Mouse (Mus musculus) lung, embryonic 15.5 days (tissue): ENCODE measurements around the gene Duoxa1. TPM values are rescaled to one million over a fixed set of nuclear protein-coding genes. Genes with fewer than 3 reads are reported as not detected.
A peak's percentile ranks its signal among the peaks of the same experiment; 100 is the strongest.
"Not testable (repeated sequence)": the region's sequence is repeated elsewhere in the genome, so short reads cannot be mapped to it uniquely, and the experiment has no call there.

ENCODE experiments used
- ATAC-seq: fragments of 200-750 bp; cut with Nextera tagmentation; 2 replicates; pipeline ENCODE4 v1.8.0; 2017; ENCODE audit warnings: moderate number of reproducible peaks, borderline replicate concordance; ENCODE audit not compliant: low FRiP score, low TSS enrichment; ENCODE audit errors: extremely low read depth
- H3K27ac ChIP-seq: fragments of 300-500 bp; sonication (generic); 2 replicates; pipeline ENCODE4 v1.5.1; 2015; ENCODE audit warnings: moderate library complexity, mild to moderate bottlenecking, inconsistent platforms
- H3K27me3 ChIP-seq: fragments of 300-500 bp; sonication (generic); 2 replicates; pipeline ENCODE4 v1.6.1; 2015; ENCODE audit warnings: inconsistent platforms
- H3K36me3 ChIP-seq: fragments of 300-500 bp; sonication (generic); 2 replicates; pipeline ENCODE4 v1.6.1; 2015; ENCODE audit warnings: inconsistent platforms
- H3K4me1 ChIP-seq: fragments of 300-500 bp; sonication (generic); 2 replicates; pipeline ENCODE4 v1.6.1; 2015; ENCODE audit warnings: inconsistent platforms
- H3K4me2 ChIP-seq: fragments of 300-500 bp; sonication (generic); 2 replicates; pipeline ENCODE4 v1.6.1; 2015; ENCODE audit warnings: inconsistent platforms, mild to moderate bottlenecking, moderate library complexity
- H3K4me3 ChIP-seq: fragments of 300-500 bp; sonication (generic); 2 replicates; pipeline ENCODE4 v1.5.1; 2015; ENCODE audit warnings: mild to moderate bottlenecking, inconsistent platforms
- H3K9ac ChIP-seq: fragments of 300-500 bp; sonication (generic); 2 replicates; pipeline ENCODE4 v1.6.1; 2015; ENCODE audit warnings: inconsistent platforms
- H3K9me3 ChIP-seq: fragments of 300-500 bp; sonication (generic); 2 replicates; pipeline ENCODE4 v1.6.1; 2016; ENCODE audit warnings: inconsistent platforms
- WGBS: fragments of 180-500 bp; shearing (Covaris S2); methylation state at CpG from one replicate; pipeline ENCODE4 v1.1.7; 2015; 5-methylcytosine and 5-hydroxymethylcytosine counted together
- polyA plus RNA-seq: library from polyadenylated mRNA; unstranded; fragments of >200 nt; fragmentation: Nextera tagmentation; extraction: Ambion mirVana; gene quantifications from 2 replicates; pipeline ENCODE4 v1.2.1, GENCODE M21; 2015

Duoxa1 gene
- polyA plus RNA-seq, 1 experiment from 2014 or later = 0.35 TPM

DNA sequence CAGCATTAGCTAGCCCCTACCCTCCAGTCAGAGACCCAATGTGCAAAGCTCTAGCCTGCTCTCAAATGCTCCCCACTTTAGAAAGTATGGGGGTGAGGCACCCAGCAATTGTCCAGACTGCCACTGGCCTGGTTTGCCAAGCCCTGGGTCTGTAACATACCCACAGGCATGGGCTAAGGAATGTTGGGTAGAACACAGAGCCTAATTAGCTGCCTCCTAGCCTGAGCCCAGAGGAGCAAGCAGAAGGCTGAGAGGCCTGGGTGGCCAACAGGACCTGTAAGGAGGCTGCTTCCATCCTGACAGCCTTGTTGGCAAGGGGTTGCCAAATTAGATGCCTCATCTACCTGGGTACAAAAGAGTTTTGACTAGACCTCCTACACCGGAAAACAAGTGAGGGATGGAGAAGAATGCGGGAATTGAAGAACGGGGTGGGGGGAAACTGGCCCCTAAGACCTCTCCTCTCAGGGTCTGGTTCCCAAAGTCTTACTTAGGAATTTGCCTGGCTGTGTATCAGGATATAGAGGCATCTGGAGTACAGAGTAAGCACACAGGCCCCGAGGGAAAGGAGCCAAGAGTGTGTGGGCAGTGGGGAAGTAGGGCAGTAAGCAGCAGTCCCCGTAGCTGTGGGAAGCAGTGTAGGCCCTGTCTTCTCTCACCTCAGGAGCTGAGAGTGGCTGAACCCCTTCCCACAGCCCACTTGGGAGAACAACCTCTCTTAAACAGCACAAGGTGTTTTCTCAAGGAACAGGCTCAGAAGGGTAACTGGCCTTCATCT is 37.8 kb upstream of the Duoxa1 start:
- Histone ChIP-seq H3K27me3 (no peaks in the 10 kb centered on the region), H3K4me2 (no peak overlapping the region), H3K36me3 (0 out of 2 replicates have a peak, but pooled peaks cover 2% of the 10 kb centered on the region), H3K9me3 (no peaks in the 10 kb centered on the region), H3K4me3 (no peak overlapping the region), H3K4me1 (peaks cover 26% of the 10 kb centered on the region), H3K27ac (peak overlapping the region; percentile 16; the same call in 1 of the 2 replicates), H3K9ac (no peak overlapping the region)
- ATAC-seq = no peak
- 60% methylated on average over 5 of the region's 5 CpGs for WGBS

DNA sequence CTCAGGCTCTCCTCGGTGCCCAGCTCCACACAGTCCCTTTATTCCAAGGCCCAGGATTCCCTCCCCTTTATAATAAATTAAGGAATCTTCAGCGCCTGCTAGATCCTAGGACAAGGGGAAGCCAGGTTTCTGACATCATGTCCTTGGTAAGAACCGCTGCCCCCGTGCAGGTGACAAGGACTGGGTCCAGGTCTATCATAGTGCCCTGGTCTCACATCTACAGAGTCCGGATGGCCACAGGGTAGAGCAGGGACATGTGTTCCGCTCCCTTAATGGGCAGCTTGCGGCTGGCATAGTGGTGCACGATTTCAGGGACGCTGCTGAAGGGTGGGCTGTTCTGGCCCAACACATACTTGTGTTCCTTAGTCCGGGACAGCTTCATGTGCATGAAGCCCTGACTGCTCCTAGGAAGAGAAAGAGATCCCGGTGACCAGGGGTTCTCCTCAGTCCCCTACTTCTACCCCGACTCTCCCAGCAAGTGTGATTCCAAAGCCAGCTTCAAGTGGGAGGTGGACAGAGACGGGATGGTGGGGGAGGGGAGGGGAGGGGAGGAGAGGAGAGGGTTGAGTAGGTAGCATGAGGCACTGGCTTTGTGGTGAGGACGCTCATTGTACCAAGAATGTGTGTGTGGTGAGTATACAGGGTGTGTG is 35.7 kb upstream of the Duoxa1 start:
- H3K27ac ChIP-seq = peak overlapping the region; percentile 99
- H3K4me2 ChIP-seq = peak overlapping the region; percentile 83
- H3K9me3 ChIP-seq = no peaks in the 10 kb centered on the region
- no peaks in the 10 kb centered on the region for H3K27me3 ChIP-seq
- 0 out of 2 replicates have a peak, but pooled peaks cover 2% of the 10 kb centered on the region for H3K36me3 ChIP-seq
- H3K4me3 ChIP-seq = peak overlapping the region; percentile 64
- peak; percentile 17; the same call in 1 of the 2 replicates for ATAC-seq
- WGBS = 7% methylated on average over 14 of the region's 14 CpGs
- peaks cover 26% of the 10 kb centered on the region for H3K4me1 ChIP-seq
- peak overlapping the region; percentile 88 for H3K9ac ChIP-seq

DNA sequence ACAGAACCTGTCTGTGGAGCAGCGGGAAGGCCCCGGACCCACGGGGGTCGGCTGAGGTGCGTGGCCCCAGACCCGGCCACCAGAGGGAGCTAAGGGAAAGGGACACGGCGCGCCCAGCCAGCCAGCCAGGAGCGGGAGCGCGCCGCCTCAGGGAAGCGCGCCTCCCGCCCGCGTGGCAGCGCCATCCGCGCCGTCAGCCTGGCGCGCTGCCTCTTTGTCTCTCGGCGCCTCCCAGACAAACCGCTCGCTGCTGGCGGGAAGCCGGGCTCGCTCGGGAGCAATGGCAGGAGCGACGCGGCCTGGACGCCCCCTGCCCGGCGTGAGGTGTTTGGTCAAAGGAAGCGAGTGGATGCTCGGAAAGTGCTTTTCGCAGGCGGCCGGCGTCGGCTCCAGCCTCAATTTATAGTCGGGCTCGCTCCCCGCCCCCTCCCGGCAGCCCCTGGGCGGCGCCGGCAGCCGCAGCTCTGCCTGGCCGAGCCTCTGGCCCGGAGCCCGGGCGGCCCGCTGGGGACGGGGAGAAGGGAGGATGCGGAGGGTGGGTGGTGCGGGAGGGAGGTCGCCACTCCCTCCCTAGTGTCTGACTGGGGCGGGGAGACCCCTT is 35.1 kb upstream of the Duoxa1 start:
- Histone ChIP-seq H3K27ac (peak overlapping the region; percentile 99), H3K36me3 (0 out of 2 replicates have a peak, but pooled peaks cover 2% of the 10 kb centered on the region), H3K9ac (peak overlapping the region; percentile 88), H3K4me3 (peak overlapping the region; percentile 64), H3K27me3 (no peaks in the 10 kb centered on the region), H3K4me2 (peak overlapping the region; percentile 83), H3K9me3 (no peaks in the 10 kb centered on the region), H3K4me1 (peaks cover 26% of the 10 kb centered on the region)
- ATAC-seq = peak; percentile 91
- WGBS = 1% methylated on average over 59 of the region's 63 CpGs

DNA sequence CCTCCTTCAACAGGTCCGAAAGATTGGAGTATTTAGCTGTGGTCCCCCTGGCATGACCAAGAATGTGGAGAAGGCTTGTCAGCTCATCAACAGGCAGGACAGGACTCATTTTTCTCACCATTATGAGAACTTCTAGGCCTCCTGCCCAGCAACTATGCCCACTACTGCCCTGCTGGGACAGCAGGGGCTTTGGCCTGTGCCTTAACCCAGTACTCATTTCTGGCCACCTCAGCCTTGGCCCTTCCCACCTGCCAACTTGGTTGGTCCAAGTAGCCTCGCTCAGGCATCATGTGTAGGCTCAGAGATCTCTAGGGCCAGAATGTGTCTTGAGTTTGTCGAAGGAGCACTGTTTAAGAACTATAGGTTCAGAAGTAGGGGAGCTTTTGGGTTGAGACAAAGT is 33.7 kb upstream of the Duoxa1 start:
- Histone ChIP-seq H3K4me3 (no peak overlapping the region), H3K9ac (no peak overlapping the region), H3K27ac (no peak overlapping the region), H3K27me3 (no peaks in the 10 kb centered on the region), H3K4me2 (no peak overlapping the region), H3K9me3 (no peaks in the 10 kb centered on the region), H3K4me1 (peaks cover 24% of the 10 kb centered on the region), H3K36me3 (no peaks in the 10 kb centered on the region)
- no peak for ATAC-seq
- 93% methylated on average over 3 of the region's 3 CpGs for WGBS

DNA sequence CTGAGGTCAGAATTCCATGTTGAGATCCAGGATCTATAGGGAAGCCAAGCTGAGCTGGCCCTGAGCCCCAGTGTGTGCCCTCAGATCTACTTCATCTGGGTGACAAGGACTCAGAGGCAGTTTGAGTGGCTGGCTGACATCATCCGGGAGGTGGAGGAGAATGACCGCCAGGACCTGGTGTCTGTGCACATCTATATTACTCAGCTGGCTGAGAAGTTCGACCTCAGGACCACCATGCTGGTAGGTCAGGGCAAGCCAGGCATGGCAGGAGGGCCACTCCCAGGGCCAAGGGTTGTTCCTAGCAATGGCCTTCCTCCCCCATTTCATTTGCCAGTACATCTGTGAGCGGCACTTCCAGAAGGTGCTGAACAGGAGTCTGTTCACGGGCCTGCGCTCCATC is 32.6 kb upstream of the Duoxa1 start:
- 85% methylated on average over 6 of the region's 6 CpGs for WGBS
- not testable (repeated sequence) for H3K36me3 ChIP-seq, H3K9me3 ChIP-seq, H3K9ac ChIP-seq, H3K4me3 ChIP-seq, H3K4me2 ChIP-seq, H3K27ac ChIP-seq, ATAC-seq, H3K27me3 ChIP-seq
- H3K4me1 ChIP-seq = peaks cover 16% of the 10 kb centered on the region

DNA sequence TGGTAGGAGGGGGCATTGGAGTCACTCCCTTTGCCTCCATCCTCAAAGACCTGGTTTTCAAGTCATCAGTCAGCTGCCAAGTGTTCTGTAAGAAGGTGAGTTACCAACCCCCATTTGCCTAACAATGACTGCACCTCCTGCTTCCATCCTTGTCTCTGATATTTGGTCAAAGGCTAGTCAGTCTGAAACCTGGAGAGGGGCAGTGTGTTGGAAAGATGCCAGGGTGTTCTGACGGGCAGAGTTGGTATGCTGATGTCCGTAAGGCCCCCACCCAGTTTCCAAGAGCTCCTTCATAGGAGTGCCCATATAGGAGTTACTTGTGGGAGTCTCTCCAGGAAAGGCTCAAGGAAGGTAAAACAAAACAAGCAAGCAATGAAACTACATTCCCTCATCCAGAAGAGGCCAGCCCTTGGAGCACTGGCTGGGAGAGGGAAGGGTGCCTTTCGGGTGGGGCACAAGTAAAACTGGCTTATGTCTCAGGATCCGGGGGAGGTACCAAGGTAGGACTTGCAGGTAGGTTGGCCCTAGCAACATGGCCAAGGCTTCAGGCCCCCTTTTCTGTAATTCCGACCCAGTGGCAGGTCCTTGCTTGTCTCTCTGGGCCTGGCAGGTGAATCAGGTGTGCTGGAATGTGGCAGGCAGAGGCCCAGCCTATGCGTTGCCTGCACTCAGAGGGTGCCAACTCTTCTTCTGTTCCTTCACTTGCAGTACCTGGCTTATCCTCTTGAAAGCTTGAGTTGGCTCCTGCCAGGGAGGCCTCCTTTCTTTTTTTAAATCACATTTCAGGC is 31.8 kb upstream of the Duoxa1 start:
- 68% methylated on average over 6 of the region's 6 CpGs for WGBS
- ATAC-seq = no peak
- Histone ChIP-seq H3K36me3 (no peaks in the 10 kb centered on the region), H3K27ac (peak overlapping the region; percentile 3; the same call in 1 of the 2 replicates), H3K4me3 (no peak overlapping the region), H3K9ac (no peak overlapping the region), H3K4me2 (no peak overlapping the region), H3K27me3 (no peaks in the 10 kb centered on the region), H3K9me3 (no peaks in the 10 kb centered on the region), H3K4me1 (peaks cover 16% of the 10 kb centered on the region)

DNA sequence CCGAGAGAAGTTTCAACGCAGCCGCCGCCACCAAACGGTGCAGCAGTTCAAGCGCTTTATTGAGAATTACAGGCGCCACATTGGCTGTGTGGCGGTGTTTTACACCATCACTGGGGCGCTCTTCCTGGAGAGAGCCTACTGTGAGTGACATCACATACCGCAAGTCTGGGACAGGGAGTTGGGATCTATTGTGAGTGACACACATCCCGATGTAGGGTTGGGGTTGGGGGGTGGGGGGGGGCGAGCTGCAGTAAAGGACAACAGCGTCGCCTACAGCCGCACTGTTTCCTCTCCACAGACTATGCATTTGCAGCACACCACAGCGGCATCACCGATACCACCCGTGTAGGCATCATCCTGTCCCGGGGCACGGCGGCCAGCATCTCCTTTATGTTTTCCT is 23.8 kb upstream of the Duoxa1 start:
- ATAC-seq = no peak
- no peak overlapping the region for H3K4me3 ChIP-seq

DNA sequence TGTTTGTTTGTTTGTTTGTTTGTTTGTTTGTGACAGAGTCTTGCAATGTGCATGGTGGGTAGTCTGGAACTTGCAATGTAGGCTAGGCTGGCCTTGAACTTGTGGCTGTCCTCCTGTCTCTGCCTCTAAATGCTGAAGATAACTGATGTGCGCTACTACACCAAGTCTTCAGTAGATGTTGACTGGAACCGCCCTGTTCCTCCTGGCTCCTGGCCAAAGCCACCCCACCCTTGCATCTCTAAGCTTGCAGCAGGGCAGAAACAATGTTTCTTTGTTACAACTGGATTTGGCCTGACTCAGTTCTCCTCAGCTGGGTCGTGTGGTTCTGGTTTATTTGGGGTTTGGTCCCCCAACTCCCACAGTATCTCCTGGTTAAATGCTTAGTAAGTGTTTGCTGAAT is 20.6 kb upstream of the Duoxa1 start:
- 51% methylated on average over 3 of the region's 3 CpGs for WGBS
- Histone ChIP-seq H3K36me3 (no peaks in the 10 kb centered on the region), H3K4me3 (no peak overlapping the region), H3K4me2 (no peak overlapping the region), H3K27me3 (no peaks in the 10 kb centered on the region; the same call in 1 of the 2 replicates), H3K9ac (no peak overlapping the region), H3K27ac (no peak overlapping the region), H3K4me1 (no peaks in the 10 kb centered on the region), H3K9me3 (no peaks in the 10 kb centered on the region)
- no peak for ATAC-seq

More for the DNA sequence above, 23.8 kb upstream of the Duoxa1 start:
- H3K9me3 ChIP-seq = no peaks in the 10 kb centered on the region
- H3K4me1 ChIP-seq = no peaks in the 10 kb centered on the region
- no peak overlapping the region for H3K4me2 ChIP-seq
- no peak overlapping the region for H3K27ac ChIP-seq
- WGBS = 62% methylated on average over 21 of the region's 21 CpGs
- no peak overlapping the region for H3K9ac ChIP-seq
- H3K36me3 ChIP-seq = no peaks in the 10 kb centered on the region
- H3K27me3 ChIP-seq = no peaks in the 10 kb centered on the region; the same call in 1 of the 2 replicates

DNA sequence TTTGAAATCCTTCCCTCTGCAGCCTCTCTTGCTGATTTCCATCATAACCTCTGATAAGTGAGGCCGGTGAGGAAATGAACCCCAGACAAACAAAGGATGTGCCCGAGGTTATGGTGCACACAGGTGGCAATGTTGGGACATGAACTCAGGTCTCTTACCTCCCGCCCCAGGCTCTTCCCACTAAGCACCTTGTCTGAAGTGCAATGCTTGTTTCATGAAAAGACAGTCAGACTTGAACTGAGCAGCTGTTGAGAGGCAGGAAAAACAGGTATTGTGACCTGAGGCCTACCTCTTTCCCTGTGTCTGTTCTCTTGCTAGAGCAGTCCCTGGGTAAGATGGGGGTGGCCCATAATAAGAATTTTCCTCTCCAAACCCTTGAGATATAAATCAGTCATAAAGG is 18.7 kb upstream of the Duoxa1 start:
- no peaks in the 10 kb centered on the region for H3K9me3 ChIP-seq
- H3K9ac ChIP-seq = no peak overlapping the region
- no peak overlapping the region for H3K4me2 ChIP-seq
- H3K4me1 ChIP-seq = no peaks in the 10 kb centered on the region
- WGBS = 69% methylated on average over 3 of the region's 3 CpGs
- H3K27ac ChIP-seq = no peak overlapping the region
- H3K36me3 ChIP-seq = no peaks in the 10 kb centered on the region
- no peaks in the 10 kb centered on the region for H3K27me3 ChIP-seq
- H3K4me3 ChIP-seq = no peak overlapping the region
- no peak for ATAC-seq

DNA sequence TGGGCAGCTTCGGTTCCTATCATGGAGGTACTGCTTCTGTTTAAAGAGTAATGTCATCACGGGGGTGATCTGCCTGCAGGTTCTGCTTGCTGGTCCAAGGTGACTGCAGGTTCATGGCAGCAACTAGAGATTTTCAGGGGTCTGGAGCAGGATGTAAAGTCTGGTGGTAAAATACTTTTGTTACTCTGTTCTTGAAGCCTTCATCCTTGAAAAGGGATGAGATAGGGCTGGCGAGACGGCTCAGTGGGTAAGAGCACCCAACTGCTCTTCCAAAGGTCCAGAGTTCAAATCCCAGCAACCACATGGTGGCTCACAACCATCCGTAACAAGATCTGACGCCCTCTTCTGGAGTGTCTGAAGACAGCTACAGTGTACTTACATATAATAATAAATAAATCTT is 16.8 kb upstream of the Duoxa1 start:
- H3K27ac ChIP-seq, H3K27me3 ChIP-seq, H3K9me3 ChIP-seq, H3K9ac ChIP-seq, H3K4me3 ChIP-seq, H3K36me3 ChIP-seq, H3K4me1 ChIP-seq, ATAC-seq, H3K4me2 ChIP-seq: not testable (repeated sequence)
- 64% methylated on average over 6 of the region's 6 CpGs for WGBS

DNA sequence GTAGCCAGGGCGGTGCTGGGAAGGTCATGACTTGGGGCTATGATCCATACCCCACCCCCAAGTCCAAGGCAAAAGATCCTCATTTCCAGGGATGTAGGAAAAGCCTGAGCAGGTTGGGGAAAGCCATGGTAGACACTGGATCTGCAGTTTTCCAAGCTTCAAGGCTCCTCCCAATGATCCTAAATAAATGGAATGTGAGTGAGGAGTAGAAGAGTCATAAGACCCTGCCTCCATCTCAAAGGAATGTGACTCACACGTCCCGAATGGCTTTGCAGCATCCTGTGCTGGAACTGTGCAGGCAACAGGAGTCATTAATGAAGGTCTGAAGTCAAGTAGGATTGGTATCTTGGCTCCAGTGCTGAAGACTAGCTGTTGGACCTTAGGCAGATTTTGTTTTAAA is 14.5 kb upstream of the Duoxa1 start:
- Histone ChIP-seq H3K36me3 (no peaks in the 10 kb centered on the region), H3K27me3 (no peaks in the 10 kb centered on the region), H3K4me3 (no peak overlapping the region), H3K9ac (no peak overlapping the region), H3K27ac (no peak overlapping the region), H3K4me1 (no peaks in the 10 kb centered on the region), H3K4me2 (no peak overlapping the region), H3K9me3 (no peaks in the 10 kb centered on the region)
- ATAC-seq = no peak
- WGBS = 36% methylated on average over 3 of the region's 3 CpGs
